Comparison of ENCODE assay signal across 12 mouse cellular contexts in genomic region chr1:34120066-34120465, GRCm38 (mm10).
DNase-seq lines count a peak whose midpoint lies in the region; ATAC-seq lines count a peak whose summit lies in the region.
"Had no signal": no experiment of that assay in that cellular context is flagged by ENCODE, and none has a peak within 500 bp of the region (broad histone marks: within the 10 kb centered on the region; RNA-seq: fewer than 3 reads in every experiment).

No protein-coding gene starts in this region.

- no peaks in the 10 kb centered on the region for H3K36me3 ChIP-seq in heart, embryonic 14.5 days (ENCODE audit: control insufficient read depth, insufficient read depth, low read length)
- H3K36me3 ChIP-seq in forebrain, embryonic 16.5 days (ENCODE audit: control insufficient read depth, insufficient read depth): no peaks in the 10 kb centered on the region
- H3K36me3 ChIP-seq: embryonic facial prominence, embryonic 15.5 days; limb, embryonic 12.5 days; neural tube, embryonic 12.5 days had no signal

- peaks cover 34 to 68% of the 10 kb centered on the region in 2 experiments for H3K4me1 ChIP-seq in heart, embryonic 14.5 days (ENCODE audit: control insufficient read depth in 2 of 2, insufficient read depth in 2 of 2, low read length in 2 of 2)
- H3K4me1 ChIP-seq in forebrain, embryonic 16.5 days (replicated peaks; ENCODE audit: control insufficient read depth, insufficient read depth, low read length): peaks cover 12% of the 10 kb centered on the region

- 77% methylated on average over 6 of the region's 6 CpGs for WGBS in heart, embryonic 14.5 days
- WGBS in forebrain, embryonic 16.5 days: 81% methylated on average over 6 of the region's 6 CpGs

- no peak overlapping the region for H3K4me2 ChIP-seq in heart, embryonic 14.5 days (ENCODE audit: low read length)
- H3K4me2 ChIP-seq in forebrain, embryonic 16.5 days (ENCODE audit: low read length): no peak overlapping the region
- H3K4me2 ChIP-seq: limb, embryonic 12.5 days; midbrain, embryonic 11.5 days; neural tube, embryonic 12.5 days had no signal

- ATAC-seq in heart, embryonic 14.5 days (ENCODE audit: insufficient number of reproducible peaks, insufficient read depth, low FRiP score, low read depth): no peak
- ATAC-seq in forebrain, embryonic 16.5 days: no peak

- H3K9ac ChIP-seq in heart, embryonic 14.5 days (ENCODE audit: low read length): peak overlapping the region; percentile 71; the same call in 1 of the 2 replicates
- H3K9ac ChIP-seq in forebrain, embryonic 16.5 days (replicated peaks; ENCODE audit: low read depth, low read length): no peak overlapping the region
- H3K9ac ChIP-seq: embryonic facial prominence, embryonic 15.5 days; limb, embryonic 12.5 days; neural tube, embryonic 12.5 days had no signal

- no peaks in the 10 kb centered on the region for H3K9me3 ChIP-seq in heart, embryonic 14.5 days (ENCODE audit: control insufficient read depth, low read length)
- no peaks in the 10 kb centered on the region for H3K9me3 ChIP-seq in forebrain, embryonic 16.5 days (ENCODE audit: control insufficient read depth, low read length)
- H3K9me3 ChIP-seq: embryonic facial prominence, embryonic 15.5 days; limb, embryonic 12.5 days; neural tube, embryonic 12.5 days had no signal

- H3K4me3 ChIP-seq in heart, embryonic 14.5 days (ENCODE audit: control insufficient read depth in 1 of 2, insufficient read depth in 1 of 2, low read depth in 1 of 2, low read length in 2 of 2): no peak overlapping the region
- H3K4me3 ChIP-seq in forebrain, embryonic 16.5 days (replicated peaks; ENCODE audit: low read length): no peak overlapping the region
- H3K4me3 ChIP-seq: limb, embryonic 12.5 days; neural tube, embryonic 12.5 days had no signal

- H3K27ac ChIP-seq in heart, embryonic 14.5 days (replicated peaks in 1 of 2; ENCODE audit: control insufficient read depth in 1 of 2, insufficient read depth in 1 of 2, low read depth in 2 of 2, low read length in 2 of 2): peak overlapping the region in 1 of 2 experiments; percentile 93; a peak in 2 of 4 replicates
- no peak overlapping the region for H3K27ac ChIP-seq in forebrain, embryonic 16.5 days (ENCODE audit: low read length)
- H3K27ac ChIP-seq: embryonic facial prominence, embryonic 15.5 days; limb, embryonic 12.5 days; neural tube, embryonic 12.5 days had no signal

- H3K27me3 ChIP-seq in heart, embryonic 14.5 days (ENCODE audit: control insufficient read depth, insufficient read depth, low read length): no peaks in the 10 kb centered on the region
- H3K27me3 ChIP-seq in forebrain, embryonic 16.5 days (replicated peaks; ENCODE audit: control insufficient read depth, insufficient read depth, low read length): no peaks in the 10 kb centered on the region
- H3K27me3 ChIP-seq: embryonic facial prominence, embryonic 15.5 days; limb, embryonic 12.5 days; neural tube, embryonic 12.5 days had no signal

- DNase-seq in kidney, adult 9 months: peak; percentile 41
- DNase-seq in kidney, postnatal 25 days: no peak
- peak; percentile 41 to 60 for DNase-seq in cerebellum, postnatal 25 days
- peak; percentile 35 for DNase-seq in lung, postnatal 10 days
- DNase-seq in left cerebral cortex, adult 11 months (ENCODE audit: low spot score): no peak
- no peak for DNase-seq in thymus, postnatal 0 days (ENCODE audit: low spot score)

Comparison
In these comparisons a context has a peak if more than half of its experiments do, and no peak if none do; other contexts are left out.
1. DNase-seq: peak in kidney, adult 9 months (single experiment), cerebellum, postnatal 25 days (2 of 2) and lung, postnatal 10 days (single experiment); none in kidney, postnatal 25 days (0 of 2), left cerebral cortex, adult 11 months (single experiment) and thymus, postnatal 0 days (single experiment).